Mouse (Mus musculus) cerebral cortex, adult 2 months (tissue): ENCODE measurements around the gene Trpc3.

Experiments used
- WGBS: fragments of 180-500 bp; shearing (Covaris S2); methylation state at CpG from one replicate; pipeline ENCODE4 v1.1.7; 2018; 5-methylcytosine and 5-hydroxymethylcytosine counted together

Gene Trpc3

DNA sequence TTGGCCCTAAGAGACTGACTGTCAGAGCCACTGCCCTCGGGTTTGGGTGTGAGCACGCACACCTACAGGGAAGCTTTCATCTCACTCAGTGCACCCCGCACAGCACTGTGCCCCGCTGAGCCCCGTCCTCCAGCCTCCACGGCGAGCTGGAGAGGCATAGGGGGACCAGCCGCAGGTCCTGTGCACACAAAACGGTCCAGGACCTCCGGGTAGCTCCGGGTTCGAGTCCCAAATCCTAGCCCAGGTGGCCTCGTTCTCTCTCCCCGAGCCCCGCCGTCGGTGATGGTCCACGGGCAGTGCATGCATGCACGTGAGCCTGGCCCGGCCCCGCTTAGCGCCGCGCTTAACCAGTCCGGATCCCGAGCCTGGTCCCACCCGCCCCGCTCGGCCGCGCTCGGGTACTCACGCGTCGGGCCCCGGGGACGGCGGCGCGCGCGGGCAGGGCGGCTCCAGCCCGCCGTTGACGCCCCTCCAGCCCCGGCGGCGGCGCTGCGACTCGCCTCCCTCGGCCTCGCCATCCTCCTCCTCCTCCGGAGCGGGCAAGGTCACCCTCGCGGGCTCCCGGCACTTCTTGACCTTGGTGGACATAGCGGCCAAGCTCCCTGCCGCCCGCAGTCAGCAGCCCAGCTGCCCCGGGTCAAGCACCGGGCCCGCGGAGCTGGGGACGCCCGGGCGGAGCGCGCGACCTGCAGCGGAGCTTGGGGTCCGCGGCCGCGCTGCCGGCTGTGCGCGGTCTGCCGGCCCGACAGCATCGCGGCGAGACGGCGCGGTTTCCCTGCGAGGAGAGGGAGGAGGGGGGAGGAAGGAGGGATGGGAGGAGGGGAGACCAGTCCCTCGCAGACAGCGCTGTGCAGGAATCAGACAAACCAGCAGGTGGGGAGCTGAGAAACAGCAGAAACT is at the start of gene Trpc3:
TSS of gene Trpc3 (minus strand) at position 776 of the 900 bp plus-strand sequence.
- under 1% methylated on average over 90 of the region's 91 CpGs for WGBS

DNA sequence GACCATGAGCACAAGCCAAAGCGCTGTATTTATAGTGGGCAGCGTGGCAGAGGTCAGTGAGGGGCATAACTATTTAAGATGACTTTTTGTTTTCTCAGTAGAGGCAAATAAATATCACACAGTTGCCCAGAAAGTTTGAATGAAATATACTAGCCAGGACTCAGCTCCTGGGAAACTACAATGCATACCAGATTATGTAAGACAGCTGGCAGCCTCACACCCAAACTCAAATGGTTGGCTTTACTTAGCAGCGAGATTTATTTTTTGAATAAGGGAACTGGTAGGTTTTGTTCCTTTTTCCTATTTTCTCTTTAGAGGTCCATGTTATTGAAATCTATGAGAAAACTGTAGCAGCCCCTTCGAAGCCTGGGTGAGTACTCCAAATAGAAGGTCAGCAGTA is 48.1 kb upstream of the Trpc3 start:
- WGBS: 54% methylated on average over 4 of the region's 4 CpGs

DNA sequence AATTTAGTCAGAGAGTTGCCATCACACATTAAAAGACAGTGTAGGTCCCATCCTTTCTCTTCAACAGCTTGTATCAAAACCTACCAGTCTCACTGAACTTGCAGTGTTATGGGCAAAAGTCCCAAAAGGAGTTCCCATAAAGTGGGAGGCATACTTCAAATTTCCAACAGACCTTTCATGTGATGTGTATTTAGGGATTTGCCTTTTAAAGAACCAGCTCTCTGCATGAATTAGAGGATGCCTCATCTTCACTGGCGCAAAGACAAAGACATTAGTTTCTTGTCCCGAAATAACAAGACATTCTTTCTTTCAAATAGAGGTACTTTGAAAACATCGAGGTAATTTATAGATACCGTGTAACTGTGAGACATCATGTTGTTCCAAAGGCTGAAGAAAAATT is 43.1 kb upstream of the Trpc3 start:
- 54% methylated on average over 4 of the region's 4 CpGs for WGBS

DNA sequence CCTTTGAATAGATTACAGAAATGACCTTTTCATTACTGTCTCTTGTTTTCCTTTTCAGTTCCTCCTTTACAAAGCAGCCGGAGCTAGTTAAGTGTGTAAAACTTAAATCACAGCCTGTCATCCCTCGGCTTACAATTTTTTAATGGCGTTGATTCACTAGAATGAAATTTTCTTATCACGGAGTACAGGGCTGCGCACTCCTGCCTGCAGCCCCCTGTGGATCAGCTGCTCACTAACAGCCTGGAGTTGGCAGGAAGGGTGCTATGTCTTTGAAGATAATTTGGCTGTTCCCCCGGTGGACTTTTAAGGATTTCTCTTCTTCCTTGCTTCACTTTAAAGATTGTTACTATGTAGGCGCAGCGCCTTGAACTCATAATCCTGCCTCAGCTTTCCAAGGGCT is 36.6 kb upstream of the Trpc3 start:
- 69% methylated on average over 8 of the region's 8 CpGs for WGBS

DNA sequence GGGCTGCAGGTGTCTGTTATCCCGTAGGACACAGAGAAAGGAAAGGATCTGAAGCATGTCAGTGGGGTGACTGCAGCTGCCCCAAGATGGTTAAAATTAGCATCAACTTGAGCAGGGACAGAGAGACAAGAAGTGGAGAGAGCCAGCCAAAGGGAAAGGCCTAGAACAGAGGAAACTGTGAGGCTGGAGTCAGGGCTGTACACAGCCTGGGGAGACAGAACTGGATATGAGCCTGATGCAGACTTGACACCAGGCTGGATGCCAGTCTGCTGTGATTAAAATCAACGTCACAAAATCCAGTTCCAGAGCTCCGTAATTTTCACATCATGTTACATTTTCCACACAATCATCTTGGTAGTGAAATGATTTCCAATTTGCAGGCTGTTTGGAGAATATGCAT is 31.9 kb upstream of the Trpc3 start:
- 59% methylated on average over 3 of the region's 3 CpGs for WGBS

DNA sequence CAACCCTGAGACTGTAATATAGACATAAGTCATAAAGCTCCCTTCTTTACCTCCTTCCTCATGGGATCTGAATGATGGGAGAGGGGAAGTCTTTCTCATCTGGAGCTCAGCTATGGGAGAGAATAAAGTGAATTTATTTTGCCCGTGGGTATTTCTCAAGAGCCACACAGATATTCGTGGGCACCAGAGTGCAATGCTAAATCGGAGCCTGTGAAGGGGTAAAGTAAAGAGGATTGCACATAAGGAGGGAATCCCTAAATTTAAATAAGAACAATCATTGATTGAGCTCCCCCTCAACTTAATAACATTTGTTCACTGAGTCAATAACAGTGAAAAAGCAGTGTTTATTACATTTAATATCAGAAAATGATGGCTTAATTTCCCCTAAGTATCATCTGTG is 19.6 kb upstream of the Trpc3 start:
- 86% methylated on average over 3 of the region's 3 CpGs for WGBS

DNA sequence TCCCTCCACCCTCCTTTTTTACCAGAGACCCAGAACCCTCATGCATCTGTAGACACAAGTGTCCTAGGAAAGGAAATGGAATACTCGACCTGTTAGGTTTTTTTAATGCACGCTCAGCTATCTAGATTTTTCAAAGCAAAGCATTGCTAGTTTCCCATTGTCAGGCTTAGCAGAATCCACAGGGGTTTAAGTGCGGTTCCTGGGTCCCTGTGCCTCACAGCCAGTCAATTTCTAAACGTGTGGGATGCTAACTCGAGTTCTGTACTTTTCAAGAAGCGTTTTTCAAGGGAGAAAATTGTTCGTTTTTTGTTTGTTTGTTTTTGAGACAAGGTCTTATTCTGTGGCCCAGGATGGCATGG is 304 bp upstream of the Trpc3 start:
- WGBS: 18% methylated on average over 7 of the region's 7 CpGs

DNA sequence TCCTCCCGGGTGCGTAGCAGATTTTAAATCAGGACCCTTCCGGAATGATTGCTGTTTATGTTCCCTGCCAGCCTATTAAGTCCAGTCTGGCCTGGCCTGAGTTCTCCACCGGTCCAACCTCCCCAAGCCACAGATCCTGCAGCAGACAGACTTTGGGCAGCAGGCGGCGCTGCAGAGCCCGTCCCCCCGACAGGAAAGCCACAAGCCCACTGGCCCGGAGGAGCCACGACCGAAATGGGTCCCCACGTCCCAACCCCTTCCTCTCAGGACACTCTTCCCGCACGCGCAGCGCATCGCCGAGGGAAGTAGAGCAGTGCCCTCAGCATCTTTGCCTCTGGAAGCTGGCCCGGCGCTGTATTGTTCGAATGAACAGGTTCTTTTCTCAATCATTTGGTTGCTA is 1.1 kb downstream of the Trpc3 start:
- WGBS: 5% methylated on average over 21 of the region's 21 CpGs

DNA sequence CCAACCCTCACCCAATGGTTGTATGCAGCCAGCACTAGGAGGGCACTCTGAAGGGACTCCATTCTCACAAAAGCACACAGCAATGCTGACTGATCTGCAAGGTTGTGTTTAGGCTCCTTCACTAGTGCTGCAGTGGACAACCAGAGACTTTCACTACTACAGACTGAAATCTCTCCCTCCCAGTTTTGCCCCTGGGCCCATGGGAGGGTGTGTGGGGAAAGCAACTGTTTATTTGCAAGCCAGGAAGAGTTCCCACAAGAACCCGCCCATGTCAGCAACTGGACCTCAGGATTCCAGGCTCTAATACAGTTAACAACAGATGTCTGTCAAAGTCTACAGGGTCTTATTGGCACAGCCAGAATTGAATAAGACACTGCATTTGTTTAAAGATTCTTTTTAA is 14.1 kb downstream of the Trpc3 start:
- WGBS: 73% methylated on average over 1 of the region's 1 CpGs

DNA sequence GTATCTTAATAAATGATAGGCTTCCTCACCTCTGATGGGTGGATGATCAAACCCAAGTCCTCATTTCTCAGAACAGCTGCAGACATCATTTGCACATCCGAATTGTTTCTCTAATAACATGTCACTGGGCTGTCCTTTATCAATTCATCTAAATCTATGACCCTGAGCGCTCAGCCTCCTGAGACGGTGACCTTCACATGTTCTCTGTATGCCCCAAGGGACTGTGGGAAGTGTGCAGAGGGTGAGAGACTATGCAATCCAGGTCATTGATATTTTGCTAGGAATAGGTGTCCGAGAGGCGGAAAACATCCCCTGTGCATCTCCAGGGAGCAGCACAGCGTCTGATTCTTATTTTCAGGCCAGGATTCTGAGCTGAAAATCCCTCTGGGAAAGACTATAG is 22.2 kb downstream of the Trpc3 start:
- WGBS: 91% methylated on average over 6 of the region's 6 CpGs

DNA sequence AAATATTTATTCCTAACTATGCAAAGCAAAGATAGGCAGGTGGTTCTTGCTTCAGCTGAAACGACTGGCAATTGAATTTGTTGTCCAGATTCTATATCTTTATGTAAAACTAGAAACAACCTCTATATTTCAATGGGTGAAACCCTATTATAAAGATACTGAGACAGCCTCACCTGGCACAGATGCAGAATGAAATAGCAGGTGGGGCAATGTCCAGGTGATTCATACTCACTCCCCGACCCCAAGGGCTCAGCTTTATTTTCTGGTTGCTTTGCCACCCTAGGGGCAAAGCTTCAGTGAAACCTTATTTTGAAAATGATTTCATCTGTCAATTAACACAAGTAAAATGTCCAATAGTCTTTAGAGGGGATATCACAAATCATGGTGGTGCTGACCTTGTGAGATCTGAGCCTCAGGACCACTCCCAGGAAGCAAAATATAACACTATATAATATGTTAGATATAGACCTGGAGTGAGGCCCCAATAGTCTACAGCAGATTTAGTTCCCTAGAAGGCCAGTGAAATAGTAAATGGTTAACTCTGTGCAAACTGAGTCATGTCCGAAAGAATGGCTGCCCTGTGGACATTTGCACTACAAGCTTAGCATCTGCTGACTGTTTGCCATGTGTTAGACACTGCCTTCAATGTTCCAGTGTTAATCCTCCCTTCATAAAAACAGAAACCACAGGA is 45.3 kb downstream of the Trpc3 start:
- 76% methylated on average over 3 of the region's 3 CpGs for WGBS

DNA sequence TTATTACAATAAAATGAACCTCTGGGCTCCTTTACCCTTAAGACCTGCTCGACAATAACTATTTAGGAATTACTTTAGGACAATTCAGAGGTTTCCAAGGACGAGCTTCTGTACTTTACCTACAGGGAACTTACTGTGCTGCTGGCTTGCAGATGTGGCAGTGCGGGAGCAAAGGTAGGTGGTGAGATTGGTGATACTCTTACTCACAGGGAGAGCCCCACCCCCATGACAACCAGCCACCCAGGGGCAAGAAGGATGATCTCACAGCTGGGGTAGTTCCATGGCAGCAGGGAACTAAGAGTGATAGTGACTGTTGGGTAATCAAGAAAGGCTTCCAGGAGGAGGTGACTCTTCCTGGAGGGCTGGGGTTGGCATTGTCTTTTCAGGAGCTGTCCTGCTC is 46.6 kb downstream of the Trpc3 start:
- 74% methylated on average over 3 of the region's 3 CpGs for WGBS

DNA sequence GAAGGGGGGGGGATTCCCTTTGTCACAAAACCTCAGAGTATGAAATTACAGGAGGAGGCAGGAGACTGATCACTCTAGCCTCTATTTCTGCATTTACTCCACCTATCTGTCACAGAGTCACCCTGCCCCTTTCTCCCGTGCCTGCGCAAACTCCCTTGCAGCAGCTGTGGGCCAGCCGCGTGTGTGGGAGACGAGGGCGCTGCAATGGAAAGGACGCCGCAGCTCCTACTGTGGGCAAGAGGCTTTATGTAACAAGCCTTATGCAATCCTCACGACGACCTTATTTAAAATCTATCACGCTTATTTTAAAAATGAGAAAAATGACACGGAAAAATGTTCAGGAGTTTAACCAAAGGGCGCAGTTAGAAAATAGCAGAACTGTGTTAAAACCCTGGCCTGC is 47.2 kb downstream of the Trpc3 start:
- WGBS: 56% methylated on average over 13 of the region's 13 CpGs

DNA sequence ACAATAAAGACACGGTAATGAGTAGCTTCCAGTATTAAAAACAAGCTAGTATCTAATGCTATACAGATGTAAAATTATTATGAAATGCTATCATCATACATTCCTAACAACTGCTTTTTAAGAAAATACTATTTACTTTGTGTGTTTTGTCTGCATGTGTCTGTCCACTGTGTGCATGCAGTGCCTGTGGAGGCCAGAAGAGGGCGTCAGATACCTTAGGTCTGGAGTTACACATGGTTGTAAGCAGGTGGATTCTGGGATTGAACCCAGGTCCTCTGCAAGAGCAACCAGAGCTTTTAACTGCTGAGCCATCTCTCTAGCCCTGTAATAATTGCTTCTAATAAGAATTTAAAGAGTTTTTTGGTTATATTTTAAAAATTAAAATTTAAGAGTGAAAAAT is 49.2 kb downstream of the Trpc3 start:
- WGBS: 64% methylated on average over 2 of the region's 2 CpGs

DNA sequence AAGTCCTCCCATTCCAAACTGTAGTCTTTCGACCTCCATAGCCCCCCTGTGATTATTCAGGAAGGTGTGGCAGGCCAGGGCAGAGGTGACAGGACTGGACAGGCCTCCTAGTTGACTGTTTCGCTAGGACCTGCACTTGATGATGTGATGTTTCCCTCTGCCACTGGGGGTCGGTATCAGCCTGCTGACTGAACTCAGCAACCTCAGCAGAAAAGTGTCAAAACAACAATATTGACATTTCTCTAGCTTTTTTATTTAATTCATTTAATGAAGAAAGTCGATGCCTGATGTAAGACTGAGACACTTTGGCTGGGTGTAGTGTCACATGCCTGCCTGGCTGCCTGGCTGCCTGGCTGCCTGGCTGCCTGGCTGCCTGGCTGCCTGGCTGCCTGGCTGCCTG is 54.5 kb downstream of the Trpc3 start:
- 13% methylated on average over 4 of the region's 4 CpGs for WGBS

DNA sequence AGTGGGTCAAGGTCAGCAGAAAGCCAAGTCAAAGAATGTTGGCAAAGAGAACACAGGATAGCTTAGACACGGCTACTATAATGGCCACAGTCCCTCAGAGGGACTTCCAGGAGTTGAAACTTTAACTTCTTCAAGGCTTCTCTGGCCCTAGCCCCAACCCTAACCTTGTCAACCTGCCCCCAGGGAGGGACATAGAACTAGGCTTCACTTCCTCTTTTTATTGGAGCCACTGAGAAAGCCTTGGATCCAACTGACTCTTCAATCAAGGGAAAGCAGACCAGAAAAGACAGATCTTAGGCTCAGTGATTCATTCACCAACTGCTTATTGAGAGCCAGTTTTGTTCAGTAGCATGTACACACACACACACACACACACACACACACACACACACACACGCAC is 63.2 kb downstream of the Trpc3 start:
- WGBS: 71% methylated on average over 2 of the region's 2 CpGs

DNA sequence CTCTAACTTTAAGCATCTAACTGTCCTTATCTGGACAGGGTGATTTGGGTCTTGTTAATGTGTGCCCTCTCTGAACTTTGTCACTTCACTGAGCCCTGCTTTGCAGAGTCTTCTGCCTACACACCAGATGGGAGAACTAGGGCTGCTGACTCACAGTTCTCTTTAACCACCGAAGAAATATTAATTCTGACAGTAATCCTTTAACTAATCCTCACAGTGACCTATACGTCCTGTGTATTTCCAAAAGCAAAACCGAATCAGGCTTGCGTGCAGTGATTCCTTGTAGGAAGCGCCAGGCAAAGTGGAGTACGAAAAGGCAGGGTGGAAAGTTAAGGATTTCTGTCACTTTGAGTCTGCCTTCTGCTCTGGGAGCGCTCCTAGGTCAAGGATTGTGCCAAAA is 71.8 kb downstream of the Trpc3 start:
- 73% methylated on average over 7 of the region's 7 CpGs for WGBS

DNA sequence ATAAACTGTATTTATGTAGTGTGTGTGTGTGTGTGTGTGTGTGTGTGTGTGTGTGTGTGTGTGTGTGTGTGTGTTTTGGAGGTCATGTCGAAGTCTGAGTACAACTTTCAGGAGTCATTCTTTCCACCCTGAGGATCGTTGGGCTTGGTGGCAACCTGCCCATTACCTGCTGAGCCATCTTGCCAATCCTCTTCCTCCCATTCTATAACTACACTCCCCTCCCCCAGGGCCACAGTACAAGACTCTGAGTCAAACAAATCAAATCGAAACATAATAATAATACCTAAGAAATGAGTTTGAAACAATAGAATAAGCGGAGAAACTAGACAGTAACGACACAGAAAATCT is 76.1 kb downstream of the Trpc3 start:
- 53% methylated on average over 5 of the region's 5 CpGs for WGBS

DNA sequence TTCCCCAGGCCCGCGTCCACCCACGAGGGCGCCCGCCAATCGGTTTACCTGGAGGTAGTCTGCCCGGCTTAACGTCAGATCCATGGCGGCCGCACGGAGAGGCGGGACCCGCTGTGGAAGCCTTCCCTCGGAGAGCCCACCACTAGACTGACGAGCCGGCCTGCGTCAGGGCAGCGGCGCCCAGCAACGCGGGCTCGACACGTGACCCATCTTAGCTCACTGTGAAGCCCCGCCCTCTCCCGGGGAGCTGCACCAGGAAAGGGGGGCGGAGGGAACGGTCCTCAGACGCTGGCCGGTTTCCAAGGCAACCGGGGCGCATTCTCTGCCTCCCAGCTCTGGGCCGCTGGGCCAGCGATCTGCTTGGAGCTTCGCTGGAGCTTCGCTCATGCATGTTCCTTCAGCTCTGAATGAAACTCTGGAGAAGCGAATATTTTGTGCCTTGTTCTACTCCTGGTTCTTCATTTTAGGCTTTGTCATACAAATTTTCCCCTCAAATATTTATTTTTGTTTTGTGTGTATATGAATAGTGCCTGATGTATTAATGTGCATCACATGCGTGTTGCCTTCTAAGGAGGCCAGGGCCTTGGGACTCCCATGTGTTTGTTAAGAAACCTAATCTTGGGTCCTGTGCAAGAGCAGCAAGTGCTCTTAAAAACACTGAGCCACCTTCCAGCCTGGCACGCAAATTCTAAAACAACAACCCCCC is 76.6 kb downstream of the Trpc3 start, which contains the start of gene Bbs7:
TSS of gene Bbs7 (minus strand) at position 276 of the 706 bp plus-strand sequence.
- WGBS: 2% methylated on average over 38 of the region's 38 CpGs

DNA sequence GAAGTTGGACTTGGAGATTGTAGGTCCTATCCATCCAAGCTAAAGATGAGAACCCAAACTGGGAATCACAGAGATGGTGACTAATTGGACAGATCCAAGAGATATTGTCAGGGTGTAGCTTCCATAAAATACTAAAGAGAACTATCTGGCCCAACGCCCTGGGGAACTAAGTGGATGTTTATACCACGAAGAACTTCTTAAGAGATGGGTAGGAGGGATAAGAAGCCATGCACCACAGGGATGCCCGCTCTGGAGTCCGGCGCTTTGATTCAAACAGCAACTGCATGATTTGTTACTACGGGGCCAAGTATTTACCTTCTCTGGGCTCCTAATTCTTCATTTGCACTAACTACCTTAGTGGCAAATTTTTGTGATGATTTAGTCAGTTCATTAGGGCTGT is 77.3 kb downstream of the Trpc3 start:
- WGBS: 3% methylated on average over 6 of the region's 6 CpGs

DNA sequence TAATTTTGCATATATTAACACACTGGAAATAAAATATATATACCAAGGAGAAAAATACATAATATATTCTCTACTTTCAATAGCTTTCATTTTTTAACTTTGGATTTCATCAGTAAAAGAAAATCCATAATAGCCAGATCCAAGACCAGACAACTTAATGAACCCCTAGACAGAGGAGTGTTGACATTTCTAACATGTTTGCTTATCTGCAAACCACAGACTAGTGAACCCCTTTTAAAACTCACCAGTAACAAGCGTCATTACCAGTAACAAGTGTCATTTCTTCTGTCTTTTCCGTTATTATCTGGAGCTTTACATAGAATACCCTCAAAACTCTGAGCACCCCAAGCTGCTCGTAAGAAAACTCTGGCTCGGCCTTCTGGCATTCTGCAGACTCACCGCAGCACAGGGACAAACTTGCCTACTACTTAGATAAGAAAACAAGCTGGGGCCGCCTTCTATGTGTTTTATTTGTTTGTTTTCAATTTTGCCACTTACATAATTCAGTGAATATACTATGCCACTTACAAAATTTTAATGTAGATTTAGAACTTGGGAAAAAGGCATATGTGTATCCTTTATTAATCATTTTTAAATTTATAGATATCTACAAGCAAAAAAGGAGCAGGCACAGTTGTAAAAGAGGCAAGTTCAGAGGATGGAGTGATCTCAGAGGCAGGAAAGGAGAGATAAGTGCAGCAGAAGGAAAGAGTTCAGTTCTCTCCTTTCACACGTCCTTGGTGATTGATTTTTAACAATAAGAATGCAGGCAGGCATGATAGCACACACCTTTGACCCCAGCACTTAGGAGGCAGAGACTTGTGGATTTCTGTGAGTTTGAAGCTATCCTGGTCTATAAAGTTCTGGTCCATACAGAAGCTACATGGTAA is 83.8 kb downstream of the Trpc3 start:
- WGBS: 89% methylated on average over 7 of the region's 7 CpGs

DNA sequence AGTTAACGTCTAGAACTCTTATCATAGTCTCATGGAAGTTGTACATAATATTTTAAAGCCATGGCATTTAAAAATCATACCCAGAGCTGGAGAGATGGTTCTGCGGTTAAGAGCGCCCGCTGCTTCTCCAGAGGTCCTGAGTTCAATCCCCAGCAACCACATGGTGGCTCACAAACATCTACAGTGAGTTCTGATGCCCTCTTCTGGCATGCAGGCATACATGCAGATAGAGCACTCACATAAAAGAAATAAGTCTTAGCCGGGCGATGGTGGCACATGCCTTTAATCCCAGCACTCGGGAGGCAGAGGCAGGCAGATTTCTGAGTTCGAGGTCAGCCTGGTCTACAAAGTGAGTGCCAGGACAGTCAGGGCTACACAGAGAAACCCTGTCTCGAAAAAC is 90.2 kb downstream of the Trpc3 start:
- 89% methylated on average over 8 of the region's 9 CpGs for WGBS
